Mouse (Mus musculus) spleen, embryonic (tissue): ENCODE measurements at regions not wholly inside any gene's neighbourhood (a gene's known extent, or its start where the extent isn't known, plus 50 kb on each side); places are given as distances from the start of the nearest gene placed in this dataset.

Experiments
- CTCF ChIA-PET: fragments of 350-600 bp; sonication (Branson Sonifier 250); formaldehyde crosslinking; loops from one replicate; lab custom pipeline; 2022; lab: Charles Lee

DNA sequence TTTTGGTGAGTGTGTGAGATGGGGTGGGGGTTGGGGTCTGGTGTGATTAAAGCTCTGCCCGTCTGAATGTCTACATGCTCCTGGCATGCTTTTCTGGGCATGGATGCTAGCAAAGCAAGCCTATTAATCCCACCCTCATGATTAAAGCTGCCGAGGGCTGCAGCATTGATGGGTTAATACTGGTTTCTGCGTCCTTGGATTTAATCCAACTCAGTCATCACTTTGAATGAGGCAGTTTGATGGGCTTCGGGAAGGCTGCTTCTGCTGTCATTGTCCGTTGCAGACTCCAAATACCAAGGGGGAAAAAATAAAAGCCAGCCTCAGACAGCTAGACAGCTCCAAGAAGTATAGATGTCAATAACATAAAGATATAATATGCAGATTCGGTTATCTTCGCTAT lies 944.7 kb downstream of the Slc4a3 start:
- CTCF ChIA-PET = no interaction called here

DNA sequence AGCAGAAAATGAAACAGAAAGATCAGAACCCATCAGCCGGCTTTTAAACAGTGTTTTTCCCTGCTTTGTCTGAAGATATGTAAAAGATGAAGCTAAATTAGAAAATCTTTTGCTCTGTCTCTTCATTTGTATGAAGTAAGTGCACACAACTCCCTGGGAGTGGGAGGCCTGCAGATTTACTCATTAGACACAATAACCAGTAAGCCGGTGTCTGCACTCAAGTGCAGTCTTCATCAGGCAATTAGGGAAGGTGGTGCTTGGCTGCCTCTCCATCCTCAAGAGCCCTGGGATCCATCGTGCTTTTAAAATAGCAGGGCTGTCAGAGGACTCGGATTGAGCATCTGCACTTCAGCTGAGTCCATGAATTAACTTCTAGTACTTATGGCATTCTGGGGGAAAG lies 945.1 kb downstream of the Slc4a3 start:
- CTCF ChIA-PET = no interaction called here

DNA sequence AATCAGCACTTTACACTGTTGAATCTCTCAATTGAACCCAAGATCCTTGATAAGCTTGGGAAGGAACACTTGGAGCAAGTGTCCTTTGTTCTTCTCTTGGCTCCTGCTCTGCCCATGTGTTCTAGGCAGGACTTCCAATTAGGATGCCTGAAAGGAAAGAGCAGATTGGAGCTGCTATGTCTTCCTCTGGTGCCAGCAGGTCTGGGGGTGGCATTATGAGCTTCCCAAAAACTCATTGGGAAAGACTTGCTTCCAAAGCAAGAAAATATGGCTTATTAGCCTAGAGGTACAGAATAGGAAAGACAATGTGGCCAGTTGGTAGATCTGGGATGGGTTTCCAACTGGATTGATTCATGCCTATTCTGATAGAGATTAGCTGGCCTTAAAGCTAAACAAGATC lies 959.1 kb downstream of the Slc4a3 start:
- CTCF ChIA-PET = no interaction called here

DNA sequence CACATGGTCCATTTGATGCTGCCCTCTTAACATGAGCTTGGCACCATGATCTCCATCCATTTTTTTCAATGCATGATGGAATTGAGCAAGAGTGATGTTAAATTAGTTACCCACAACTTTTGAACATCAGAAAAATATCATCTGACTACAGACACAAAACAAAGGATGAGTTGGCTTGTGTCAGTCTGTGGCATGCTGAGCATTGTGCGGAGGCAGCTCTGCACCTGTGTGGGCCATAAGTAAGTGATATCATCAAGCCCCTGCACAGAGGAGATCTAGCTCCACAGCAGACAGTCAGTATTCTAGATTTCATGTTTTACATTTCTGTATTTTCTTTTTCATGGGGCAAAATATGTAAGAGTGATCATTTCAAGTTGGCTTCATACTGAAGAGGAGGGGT lies 962.8 kb downstream of the Slc4a3 start:
- CTCF ChIA-PET = no interaction called here

DNA sequence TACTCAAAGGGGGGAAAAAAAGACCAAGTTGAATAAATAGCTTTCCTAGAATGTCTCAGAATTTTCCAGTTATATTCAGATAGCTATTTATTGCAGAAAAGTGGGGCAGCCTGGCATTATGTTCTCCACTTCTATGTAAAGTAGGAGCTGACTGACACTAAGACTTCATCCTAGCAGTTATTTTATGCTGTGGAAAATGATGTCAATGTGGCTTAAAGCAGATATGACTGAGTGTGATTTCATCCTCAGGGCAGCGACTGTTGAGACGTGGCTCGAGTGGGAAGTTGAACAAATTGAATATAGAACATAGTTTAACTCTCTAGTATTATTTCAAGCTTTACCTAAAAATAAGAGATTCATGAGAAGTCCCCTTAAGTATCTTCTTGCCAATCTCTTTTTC lies 963.4 kb downstream of the Slc4a3 start:
- CTCF ChIA-PET = no interaction called here

DNA sequence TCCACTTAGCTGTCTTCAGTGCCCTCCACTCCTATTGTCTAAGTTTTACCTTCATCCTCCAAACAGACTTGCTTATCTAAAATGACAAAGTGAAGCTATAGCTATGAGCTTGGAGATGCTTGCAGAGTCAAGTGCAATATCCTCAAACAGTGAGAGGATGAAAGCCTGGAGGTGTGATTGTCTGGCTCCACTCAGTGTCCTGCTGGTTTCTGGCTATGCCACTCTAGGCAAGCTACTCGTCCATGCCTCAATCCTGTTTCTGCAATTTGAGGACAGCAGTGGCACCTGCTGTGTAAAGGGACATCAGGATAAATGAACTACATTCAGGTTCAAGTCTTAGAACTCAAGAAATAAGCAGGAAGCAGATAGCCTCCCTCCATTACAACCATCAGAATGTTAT lies 966.1 kb downstream of the Slc4a3 start:
- CTCF ChIA-PET = no interaction called here

DNA sequence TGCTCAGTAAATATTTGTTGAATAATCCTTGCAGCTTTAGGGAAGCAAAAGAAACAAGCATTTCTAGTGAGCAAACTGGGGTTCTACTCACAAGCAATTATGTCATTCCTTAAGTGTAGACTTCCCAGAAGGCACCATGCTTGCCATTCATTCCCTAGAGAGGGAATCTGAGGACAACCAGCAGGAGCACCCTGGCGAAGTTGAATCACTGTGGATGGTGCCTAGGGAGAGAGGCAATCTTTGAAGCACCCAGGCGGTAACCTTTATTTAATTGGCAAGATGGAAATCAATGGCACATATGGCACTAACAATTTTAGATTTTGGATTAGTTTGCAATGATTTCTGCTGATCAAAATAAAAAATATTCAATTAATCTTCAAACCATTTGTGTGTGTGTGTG lies 967.4 kb downstream of the Slc4a3 start:
- CTCF ChIA-PET = no interaction called here

DNA sequence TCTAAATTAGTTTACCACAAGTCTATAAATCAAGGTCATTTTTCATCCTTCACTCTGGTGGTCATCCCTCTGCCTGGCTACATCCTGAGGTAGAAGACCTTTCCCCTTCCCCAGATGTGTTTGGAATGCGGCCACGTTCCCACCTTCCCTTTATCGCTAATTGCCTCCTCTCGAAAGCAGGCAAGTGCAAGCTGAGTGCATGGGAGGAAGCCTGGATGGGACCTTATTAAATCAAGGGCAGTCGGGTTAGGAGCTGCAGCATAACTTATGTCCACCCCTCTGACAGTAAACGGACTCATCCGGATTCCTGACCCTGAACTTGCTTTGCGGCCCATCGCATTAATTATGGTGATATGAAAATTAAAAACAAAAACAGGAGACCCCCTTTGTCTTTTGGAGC lies 983.5 kb downstream of the Slc4a3 start:
- CTCF ChIA-PET = no interaction called here

DNA sequence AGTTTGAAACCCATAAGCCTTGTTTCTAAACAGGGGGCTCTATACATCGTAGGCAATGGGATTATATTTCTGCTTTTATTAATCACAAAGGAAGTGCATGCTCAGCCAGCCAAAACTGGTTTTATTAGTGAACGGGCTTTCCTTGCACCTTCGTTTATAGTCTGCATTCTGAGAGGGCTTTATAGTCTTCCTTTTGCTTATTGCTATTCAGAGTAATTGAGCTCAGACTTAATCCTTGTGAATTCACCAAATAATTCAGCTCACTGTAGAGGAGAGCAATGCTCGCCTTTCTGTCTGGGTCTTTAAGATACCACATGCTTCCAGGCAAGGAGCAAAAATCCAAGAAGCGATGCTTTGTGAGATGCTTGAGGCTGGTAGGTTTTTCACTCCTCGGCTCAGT lies 984.3 kb downstream of the Slc4a3 start:
- CTCF ChIA-PET = no interaction called here

DNA sequence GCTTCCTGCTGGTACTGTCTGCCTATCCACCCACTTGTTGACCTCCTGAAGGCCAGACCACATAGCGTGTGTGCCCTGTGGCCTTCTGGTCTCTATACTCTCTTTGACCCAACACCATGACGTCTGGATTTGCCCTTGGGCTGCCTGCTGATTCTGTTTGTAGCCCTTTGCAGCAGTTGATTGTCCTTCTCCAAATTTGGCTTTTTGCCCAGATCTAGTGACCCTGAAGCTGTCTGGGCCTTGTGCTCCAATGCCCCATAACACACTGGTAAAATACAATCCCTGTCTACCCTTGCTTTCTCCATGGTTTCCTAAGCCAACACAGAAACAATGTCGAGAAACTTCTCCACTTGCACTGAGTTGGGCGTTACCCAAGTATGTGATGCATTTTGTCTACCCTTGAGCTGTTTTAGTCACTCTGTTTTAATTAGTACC lies 979.3 kb downstream of the Epha4 start:
- CTCF ChIA-PET = no interaction called here

DNA sequence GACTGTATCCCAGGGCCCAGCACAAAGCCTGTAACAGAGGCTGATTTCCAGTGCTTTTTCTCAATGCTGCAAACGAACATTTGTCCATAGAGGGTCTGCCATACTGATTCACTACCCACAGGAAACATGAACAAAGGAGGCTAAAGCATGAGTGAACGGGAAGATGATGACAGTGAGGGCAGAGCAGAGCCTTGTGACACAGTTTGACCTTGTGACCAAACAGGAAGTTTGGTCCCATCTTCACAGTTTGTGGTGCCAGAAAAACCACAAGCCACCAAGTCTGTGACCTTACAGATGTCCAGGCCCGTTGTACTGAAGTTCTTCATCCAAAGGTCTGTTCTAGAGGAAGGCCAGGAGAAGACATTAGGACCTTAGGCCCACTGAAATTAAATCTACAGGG lies 974.4 kb downstream of the Epha4 start:
- CTCF ChIA-PET = interaction anchor here (0.6 kb wide), 1 partner anchor 268 kb away, joined by 8 read pairs; no protein-coding TSS in a partner anchor

DNA sequence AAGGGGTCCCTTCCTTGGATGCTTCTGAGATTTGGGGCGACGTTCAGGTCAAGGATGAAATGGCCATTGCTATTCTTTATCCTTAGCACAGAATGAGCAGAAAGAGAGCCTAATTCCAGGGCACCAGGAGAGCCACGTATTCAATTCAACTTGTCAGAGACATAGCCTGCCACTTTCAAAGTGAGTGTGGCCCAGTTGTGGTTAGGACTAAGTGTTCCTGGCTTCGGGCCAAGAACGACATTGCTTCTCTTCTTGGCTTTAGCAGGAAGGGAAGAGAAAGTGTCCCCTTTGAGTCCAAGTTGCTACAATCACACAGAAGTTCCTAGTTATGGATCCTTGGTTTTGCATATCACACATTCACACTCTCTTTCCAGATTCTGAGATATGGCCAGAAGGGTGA lies 964.0 kb downstream of the Epha4 start:
- CTCF ChIA-PET = no interaction called here

DNA sequence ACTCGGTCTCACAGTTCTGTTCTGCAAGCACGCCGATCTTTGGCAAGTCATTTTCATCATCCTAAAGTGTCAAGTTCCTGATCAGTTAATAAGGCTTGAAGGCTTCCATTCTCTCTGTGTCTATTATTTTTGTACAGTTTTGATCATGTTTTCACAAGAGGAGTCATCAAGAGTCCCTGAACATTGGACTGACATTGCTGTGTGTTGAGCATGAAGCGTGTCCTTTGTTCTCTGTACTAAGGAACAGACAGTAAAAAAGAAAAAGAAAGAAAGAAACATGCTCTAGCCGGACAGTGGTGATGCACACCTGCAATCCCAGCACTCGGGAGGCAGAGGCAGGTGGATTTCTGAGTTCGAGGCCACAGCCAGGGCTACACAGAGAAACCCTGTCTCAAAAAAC lies 955.4 kb downstream of the Epha4 start:
- CTCF ChIA-PET = no interaction called here

DNA sequence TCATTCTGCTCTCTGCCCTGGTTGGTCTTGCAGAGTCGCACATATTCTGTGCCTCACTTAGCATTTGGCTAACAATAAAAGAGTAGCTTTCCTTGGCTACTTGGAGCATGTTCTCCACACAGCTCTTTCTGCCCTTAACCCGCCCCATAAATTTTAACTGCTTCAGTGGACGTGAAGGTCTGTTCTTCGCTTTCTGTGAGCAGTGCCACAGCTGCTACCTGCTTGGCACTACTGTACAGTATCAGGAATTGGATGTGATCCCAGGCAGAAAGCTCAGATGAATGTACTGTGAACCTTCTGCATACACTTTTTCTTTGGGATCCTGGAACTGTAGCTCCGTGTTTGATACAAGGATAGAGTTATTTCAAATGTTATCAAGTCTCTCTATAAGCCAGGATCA lies 939.4 kb downstream of the Epha4 start:
- CTCF ChIA-PET = no interaction called here

DNA sequence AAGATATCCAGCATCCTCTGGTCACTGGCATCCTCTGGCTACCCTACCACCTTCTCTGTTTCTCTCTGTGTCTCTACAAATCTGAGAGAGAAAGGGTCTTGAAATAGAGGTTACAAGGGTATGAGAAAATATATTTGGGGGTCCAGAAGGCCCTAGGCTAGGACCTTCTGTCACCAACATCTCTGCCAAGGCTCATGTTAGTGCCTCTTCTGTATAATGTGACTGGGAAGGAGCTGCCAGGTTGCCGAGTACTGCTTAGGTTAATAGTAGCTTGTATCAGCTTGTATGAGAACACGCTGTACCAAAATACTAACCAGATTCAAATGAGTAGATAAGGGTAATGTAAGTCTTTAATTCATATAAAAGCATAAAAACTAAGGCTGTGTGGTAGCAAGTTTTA lies 929.0 kb downstream of the Epha4 start:
- CTCF ChIA-PET = no interaction called here

DNA sequence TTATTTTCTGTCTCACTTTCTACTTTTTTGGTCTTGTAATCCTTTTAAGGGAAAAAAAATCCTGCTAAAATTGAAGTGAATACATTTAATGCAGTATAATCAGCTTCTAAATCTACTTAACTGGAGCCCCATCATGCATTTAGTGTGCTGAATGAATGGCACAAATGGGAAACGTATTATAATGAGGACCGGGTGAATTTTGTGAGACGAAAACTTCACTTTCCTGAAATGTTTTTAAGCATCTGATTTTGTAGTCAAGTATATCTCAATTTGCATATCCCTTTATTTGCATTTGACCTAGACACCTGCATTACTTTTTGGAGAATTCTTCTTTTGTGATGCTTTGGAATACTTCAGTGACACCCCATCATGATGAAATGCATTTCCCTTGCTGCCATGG lies 889.1 kb downstream of the Epha4 start:
- CTCF ChIA-PET = no interaction called here

DNA sequence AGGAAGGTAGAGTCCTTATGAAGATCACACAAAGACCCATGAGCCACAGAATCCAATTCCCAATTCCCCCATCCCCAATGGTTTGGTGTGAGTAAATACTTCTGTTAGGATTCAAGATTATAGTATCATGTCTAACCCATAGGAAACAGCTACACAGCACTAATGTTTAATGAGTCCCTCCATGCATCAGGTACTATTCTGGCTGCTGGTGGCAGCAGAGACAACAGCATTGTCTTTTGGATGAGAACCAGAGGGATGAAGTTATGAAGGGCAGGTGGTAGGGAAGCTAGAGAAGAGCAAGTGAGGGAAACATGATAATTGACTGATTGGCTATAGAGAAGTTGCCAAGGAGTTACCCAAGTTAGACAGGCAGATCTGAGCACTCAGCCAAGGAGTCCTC lies 885.0 kb downstream of the Epha4 start:
- CTCF ChIA-PET = no interaction called here

DNA sequence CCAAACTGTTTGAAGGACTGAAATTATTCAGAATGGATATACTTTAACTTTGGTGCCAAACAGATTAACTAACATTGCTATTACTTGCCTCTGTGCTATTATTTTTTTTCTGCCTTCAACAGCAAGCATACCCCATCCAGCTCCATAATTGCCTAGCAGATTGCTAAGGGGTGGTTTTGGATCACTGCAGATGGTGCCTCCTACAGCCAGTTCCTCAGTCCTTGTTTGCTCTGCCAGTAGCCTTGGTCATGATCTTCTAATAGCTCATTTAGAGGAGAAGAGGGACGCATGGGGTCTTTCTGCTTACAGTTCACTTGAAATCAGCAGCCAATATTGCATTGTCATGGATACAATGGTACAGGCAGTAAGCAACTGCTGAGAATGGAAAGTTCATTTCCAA lies 880.8 kb downstream of the Epha4 start:
- CTCF ChIA-PET = no interaction called here

DNA sequence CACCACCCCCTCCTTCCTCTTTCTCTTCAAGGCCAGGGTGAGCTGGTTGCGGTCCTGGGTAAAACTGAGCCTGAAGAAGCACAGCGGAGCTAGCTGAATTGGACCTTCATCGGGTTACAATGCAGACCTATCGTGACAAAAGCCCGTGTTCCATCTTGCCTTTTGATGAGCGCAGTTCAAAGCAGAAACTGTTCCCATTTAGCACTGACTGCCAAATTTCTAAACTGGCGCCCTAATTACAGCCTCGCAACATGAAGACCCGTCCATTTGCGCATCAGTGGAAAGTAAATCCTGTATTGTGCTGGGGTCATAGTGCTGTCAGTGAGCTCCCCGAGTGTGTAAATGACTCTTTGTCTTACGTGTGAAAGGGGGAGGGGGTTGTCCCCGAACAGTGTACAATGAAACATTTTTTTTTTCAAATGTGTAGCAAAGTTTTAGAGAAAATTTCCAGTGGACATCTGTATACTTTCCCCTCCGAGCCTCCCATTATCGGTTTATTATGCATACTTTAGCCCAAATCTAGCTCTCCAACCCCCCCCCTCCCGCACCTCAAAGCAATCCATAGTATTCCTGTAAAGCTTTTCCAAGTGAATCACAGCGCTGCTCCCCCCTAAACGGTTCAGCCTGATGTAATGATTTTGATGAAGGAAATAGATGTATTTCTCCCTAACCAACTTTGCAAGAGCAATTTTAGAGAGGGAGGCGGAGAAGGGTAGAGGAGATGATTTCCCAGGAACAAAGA lies 877.4 kb downstream of the Epha4 start:
- CTCF ChIA-PET = no interaction called here

DNA sequence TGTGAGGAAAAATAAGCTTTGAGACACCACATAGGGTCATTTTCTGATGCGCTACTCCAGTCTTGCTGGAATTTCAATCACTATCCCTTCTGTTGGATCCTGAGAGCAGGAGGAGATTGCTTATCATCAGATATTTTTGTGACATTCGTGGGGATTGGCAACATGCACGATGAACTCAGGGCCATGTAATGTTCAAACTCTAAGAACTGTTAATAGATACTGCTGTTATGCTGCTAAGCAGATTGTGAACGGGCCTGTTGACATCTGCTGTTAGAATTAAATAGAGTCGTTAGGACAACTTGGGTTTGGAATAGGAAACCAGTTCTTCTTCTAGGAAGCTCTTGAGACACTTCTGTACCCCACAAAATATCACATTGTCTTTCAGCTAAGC lies 876.9 kb downstream of the Epha4 start:
- CTCF ChIA-PET = no interaction called here

DNA sequence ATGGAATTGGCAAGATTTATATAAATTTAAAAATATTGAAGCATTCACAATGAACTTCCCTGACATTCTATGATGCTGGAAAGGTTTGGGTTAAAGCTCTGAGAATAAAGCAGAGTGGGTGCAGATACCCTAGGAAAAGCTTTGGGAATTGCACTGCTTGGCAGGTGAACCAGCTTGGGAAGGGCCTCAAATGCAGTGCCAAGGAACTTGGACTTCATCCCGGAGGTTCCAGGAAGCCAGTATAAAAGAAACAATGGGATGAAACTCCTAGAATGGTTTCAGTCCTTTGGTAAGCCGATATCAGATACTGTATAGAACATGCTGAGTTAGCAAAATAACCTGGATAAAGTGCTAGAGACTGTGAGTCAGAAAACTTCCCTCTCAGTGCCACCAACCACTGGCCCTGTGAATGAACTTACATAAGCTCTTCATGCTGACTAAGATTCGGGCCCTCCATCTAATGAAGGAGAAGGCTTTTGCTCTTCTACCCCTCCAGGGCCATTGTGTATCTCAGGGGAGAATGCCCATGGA lies 873.6 kb downstream of the Epha4 start:
- CTCF ChIA-PET = no interaction called here

DNA sequence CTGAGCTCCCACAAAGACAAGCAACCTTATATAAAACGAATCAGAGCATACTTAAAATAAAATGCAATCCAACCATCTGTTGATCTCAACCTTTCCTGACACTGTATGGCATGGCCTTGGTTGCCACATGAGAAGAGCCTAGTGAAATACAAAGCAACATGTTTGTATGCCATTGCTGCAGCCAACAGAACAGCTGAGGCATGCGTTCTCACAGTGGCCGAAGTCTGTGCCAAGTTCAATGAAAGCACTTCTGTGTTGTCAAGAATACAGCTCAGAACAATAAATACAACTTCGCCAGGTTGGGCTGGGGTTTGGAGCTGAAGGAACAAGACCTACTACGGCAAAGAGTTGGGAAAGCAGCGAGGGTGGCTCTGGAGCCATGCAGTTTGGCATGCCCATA lies 872.2 kb downstream of the Epha4 start:
- CTCF ChIA-PET = no interaction called here

DNA sequence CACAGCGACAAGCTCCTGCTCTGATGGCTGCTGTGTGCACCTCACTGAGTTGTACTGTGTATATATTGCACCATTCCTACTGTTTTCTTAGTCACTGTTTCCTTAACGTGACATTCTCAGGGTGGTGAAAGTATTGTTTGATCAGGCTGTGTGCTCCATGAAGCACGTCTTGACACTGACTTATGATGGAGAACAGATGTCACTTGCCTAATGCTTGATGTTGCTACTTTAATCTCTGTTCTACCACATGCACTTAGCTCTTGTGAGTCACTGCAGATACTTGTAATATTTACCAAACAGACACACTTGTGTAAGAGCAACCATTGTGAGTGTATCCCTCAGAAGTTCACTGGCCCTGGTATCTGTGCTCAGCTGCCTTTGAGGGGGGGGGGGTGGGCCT lies 870.0 kb downstream of the Epha4 start:
- CTCF ChIA-PET = no interaction called here

DNA sequence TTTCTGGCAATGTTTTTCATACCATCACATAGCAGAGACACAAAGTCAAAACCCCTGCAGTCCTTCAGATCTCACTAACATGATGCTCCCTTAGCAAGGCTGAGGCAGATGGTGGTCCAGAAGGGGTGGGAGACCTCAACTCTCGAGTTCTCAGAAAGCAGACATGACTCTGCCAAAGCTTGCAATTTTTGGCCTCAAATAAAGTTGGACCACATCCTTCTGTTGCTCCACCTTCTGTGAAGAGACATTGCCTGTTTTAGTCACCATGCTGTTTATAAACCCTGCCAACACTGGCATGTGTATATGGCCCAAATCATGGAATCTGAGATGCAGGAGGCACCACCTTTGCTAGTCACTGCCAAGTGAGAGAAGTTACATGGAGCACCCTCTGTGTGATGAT lies 860.1 kb downstream of the Epha4 start:
- CTCF ChIA-PET = no interaction called here
